Mouse (Mus musculus): ENCODE measurements at regions not wholly inside any gene's neighbourhood (a gene's known extent, or its start where the extent isn't known, plus 50 kb on each side); places are given as distances from the start of the nearest gene placed in this dataset.

GRCm38 (mm10) chr1:158129243-158129770 lies 226.8 kb downstream of the Brinp2 start:
- no peak for TF ChIP-seq POLR2A (IDR thresholded peaks at IDR 0.05; ENCODE audit: extremely low read depth, insufficient read depth, low read length)
- no peak for TF ChIP-seq CTCF (IDR thresholded peaks at IDR 0.05; ENCODE audit: low read depth, low read length)

All from liver, adult 2 months (tissue).